Mouse (Mus musculus) lung, postnatal 14 days (tissue): ENCODE measurements around the gene Specc1.

ENCODE experiments used
- DNase-seq: peaks from one replicate; pipeline ENCODE4 v3.0.0; 2021

The Specc1 gene

DNA sequence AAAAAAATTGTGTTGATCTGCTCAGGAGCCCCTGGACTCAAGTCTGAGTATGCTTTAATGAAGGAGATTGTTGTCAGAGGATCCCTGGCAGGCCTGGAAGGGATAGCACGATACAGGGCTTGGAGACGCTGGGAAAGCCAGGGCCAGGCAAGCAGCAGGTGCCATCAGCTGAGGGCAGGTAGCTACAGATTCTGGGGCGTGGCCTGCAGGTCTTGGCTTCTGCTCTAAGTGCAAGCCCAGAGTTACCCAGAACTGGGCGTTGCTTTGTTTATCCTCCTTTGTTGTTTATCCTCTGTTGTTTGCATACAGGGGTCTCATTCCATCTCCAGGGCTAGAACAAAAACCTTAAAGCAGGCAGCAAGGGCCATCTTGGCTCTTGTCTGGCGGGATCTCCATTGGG lies 296.8 kb downstream of the Specc1 start:
- no peak for DNase-seq

DNA sequence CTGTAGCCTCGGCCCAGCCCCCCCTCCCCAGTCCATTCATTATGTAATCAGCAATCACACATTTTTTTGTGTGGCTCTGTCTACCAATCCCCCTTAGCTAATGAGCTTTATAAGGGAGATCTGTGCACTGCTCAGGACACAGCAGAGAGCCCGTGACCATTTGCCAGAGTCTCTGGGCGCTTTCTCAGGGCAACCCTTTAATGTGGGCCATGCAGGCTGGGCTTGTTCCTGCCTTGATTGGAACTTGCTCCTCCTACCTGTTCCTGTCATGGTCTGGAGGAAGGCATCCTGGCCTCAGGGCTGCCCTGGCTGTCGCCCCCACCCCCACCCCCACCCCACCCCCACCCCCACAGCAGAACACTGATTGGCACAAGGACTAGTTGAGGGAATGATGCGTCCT lies 302.7 kb downstream of the Specc1 start:
- DNase-seq, result no peak

DNA sequence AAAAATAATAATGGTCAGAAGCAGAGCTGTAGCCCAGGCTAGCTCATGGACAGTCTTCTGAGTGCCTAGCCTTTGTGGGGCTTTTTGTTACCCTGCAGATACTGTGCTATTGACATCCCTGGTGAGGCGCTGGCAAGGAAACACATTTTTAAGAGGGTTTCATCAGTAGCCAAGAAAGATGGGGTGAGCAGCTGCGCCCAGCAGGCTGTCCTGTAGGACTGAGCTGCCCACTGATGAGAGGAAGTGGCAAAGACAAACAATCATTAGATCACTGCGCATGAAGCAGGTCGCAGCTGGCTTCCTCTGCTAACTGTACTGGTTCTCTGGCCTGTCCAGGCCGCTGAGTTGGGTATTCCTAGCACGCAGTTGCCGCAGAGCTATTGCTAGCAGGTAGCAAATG lies 307.0 kb downstream of the Specc1 start:
- DNase-seq, result no peak

DNA sequence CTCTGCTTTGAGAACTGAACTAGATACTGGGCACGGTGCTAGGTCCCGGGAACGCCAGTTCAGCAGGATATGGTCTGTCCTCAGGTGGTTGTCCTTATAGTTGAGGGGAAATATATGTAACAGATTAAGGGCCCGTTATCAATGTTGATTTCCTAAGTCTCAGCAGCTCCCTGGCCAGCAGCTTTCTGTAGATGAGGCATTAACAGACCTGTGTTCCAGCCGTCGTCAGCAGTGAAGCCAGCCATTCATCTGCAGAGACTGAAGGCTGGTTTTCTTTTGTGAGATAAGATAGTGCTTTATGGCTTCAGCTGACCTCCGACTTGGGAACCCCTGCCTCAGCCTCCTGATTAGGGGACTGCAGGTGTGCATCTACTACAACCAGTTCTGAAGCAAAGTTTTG lies 307.5 kb downstream of the Specc1 start:
- DNase-seq, result no peak

DNA sequence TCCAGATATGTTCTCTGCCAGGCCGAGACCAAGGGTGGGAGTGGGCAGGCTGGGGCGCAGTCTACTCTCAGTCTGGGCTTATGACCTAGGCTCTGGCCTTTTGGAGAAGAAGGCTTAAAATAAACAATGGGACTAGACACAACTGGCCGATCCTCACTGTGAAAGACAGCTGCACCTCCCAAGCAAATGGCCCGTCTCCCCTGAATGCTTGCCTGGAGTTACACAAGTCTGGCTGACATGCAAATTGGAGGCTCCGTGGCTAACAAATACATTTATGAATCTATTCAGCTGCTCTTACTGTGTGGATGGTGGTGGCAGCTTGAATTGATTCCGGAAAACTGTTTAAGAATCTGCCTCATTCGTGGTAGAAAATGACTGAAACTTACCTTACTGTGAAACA lies 309.1 kb downstream of the Specc1 start:
- no peak for DNase-seq

DNA sequence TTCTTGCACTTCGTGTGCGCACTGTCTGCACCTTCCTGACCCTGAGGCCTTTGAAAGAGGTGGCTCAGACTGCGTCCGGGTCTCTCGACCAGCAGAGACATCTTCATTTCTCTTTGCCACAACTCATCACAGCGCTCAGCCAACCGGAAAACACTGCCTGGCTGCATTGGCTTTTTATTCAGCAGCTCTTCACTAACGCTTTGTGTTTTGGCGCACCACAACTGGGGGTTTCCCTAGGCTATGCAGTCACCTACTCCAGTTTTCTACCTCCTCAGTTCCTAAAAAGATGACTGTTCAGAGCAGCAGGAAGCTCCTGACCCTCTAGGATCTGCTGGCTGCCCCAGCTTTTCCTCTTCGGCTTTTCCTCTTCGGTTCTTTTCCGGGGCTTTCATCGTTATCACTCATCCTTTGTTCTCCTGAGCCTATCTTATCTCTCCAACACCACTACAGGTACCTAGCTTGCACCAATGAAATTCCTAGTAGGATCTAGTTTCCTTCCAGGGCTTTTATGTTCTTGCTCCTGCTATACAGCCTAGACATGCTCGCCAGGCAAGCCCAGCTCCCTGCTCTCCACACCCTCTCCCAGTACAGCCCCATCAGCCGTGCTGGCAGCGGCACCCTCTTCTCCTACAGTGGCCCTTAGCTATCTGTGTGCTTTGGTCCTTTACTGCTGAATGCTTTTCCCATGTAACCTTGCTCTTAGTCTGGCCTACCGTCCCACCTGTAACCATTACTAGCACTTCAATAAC lies 310.1 kb downstream of the Specc1 start:
- DNase-seq, result no peak

DNA sequence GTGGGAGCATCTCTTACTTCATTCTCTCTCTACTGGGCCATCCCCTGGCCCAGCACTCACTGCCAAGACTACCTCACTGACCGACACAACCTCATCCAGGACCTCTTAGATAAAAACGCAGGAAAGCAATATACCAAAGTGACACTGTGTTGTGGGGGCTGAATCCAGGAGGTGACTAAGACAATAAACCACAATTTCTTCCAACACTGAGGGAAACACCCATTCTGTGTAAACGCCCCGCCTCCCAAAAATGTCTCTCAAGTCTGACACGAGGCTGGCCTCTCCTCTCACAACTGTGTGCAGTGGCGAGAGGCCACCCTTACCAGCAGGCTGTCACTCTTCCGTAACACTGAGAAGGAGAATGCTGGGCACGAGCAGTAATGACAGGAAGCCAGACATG lies 311.8 kb downstream of the Specc1 start:
- DNase-seq, result no peak

DNA sequence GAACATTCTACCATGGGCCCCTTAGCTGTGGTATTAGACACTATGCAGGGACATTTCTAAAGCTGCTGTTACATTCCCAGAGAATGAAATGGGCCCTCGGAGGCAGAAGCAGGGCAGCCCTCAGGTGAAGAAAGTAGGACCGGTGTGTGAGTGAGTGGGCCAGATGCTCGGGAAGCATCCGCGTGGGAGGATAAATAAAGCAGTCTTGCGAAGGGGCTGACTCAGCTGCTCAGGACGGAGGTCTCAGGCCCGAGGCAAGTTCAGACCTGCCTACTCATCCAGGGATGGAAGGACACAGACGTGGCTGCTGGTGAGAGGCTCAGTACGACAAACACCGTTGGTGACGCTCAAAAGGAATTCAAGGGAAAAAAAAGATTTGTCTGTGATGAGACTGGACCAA lies 312.5 kb downstream of the Specc1 start:
- no peak for DNase-seq

DNA sequence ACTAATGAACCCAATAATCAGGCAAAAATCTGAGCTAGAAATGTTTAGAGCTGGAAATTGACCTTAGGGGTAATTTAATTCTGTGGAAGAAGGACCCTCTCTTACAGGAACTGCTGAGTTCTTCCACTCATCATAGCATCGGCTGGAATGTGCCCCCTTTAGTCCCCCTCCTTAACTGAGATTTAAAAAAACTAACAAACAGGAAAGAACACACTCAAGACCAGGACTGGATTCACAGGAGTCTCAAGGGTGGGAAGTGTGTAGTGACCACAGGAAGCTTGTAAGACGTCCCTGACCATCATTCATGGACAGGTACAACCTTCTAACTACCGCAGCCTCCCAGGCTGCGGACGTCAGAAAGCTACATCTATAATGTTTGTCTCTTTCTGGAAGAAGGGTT lies 314.3 kb downstream of the Specc1 start:
- DNase-seq, result no peak
